Mouse (Mus musculus) left cerebral cortex, postnatal 4 days (tissue): ENCODE measurements around the gene Rps12. TPM values are rescaled to one million over a fixed set of nuclear protein-coding genes. Genes with fewer than 3 reads are reported as not detected.
"Not testable (repeated sequence)": the region's sequence is repeated elsewhere in the genome, so short reads cannot be mapped to it uniquely, and the experiment has no call there.

Experiments
- DNase-seq: peaks from one replicate; pipeline ENCODE4 v3.0.0-alpha.2; 2022
- intact Hi-C: fragments of 180-260 bp; cut with DNase I; formaldehyde crosslinking; loops from one replicate; pipeline ENCODE4 v1.15.1; 2025
- total RNA-seq, 2 experiments: library from RNA; stranded (reverse); gene quantifications; 2 replicates each; pipeline ENCODE4 v1.2.3; 2021

Gene Rps12
- total RNA-seq, 2 experiments from 2014 or later = 369 TPM

DNA sequence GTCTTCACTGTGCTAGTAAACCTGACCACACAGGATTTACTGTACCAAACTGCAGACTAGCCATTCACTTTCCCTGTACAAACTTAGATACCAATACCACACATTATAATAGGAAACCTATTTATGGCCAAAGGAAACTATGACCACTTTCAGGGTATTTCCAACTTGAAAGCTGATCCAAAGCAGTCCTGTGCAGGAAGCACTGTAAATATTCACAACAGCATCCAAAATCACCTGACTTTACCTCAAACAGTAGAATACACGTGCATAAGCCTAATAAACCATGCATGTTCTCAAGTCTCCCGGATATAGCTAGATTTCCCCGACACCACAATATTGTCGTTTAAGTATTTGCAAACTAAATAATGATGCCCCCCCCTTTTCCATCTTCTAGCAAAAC, 1.0 kb downstream of the Rps12 start:
- no peak for DNase-seq
- intact Hi-C loops = no loop called here

DNA sequence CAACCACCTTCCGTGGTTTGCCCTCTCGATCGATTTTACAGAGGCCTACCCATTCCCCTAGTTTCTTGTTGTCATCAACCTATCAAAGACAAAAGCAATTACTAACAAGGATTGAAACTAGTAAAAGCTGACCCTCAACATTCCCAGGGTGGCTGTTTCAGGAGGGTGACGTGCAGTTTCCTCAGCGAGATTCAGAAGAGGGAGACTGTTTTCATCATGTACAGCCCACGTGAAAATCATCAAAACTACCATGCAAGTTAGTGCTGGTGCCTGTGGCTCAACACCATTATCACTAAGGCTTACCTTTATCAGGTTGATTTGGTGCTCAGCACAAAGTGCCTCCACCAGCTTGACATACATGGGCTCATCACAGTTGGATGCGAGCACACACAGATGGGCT, 1.5 kb downstream of the Rps12 start:
- intact Hi-C loops, DNase-seq: not testable (repeated sequence)

DNA sequence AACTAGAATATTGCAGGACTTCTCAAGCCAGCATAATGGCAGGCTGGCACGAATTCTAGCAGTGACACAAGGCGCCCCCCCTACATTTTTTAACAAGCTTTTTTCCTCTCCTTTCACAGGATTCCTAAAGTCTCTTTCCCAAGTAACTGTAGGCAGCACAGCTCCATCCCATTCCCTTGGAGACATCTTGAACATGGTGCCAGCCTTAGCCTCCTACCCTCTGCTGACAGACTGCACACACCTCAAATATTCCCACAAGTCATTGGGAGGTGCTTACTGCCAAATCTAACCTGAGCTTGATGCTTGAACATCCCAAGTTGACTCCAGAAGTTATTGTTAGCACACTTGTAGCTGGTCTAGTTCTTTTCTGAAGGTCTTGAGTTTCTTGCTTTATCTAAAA, 3.0 kb downstream of the Rps12 start:
- intact Hi-C loops = no loop called here
- no peak for DNase-seq

DNA sequence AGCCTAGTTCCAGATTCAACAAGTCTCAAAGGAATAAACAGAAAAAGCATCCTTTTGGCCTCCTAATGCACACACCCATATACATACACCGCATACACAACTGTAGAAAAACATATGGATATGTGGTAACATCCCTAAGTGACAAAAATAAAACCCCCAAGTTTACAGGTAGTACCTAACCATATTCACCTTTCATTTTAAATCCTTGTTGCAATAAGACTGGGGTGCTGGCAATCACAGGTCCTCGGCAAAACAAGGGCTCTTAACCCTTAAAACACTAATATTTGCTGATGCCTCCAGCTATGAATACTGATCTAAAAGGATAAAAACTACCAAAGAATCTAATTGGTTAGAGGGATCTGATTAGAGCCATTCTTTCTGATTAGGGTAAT, 3.6 kb downstream of the Rps12 start:
- no peak for DNase-seq
- intact Hi-C loops = no loop called here

DNA sequence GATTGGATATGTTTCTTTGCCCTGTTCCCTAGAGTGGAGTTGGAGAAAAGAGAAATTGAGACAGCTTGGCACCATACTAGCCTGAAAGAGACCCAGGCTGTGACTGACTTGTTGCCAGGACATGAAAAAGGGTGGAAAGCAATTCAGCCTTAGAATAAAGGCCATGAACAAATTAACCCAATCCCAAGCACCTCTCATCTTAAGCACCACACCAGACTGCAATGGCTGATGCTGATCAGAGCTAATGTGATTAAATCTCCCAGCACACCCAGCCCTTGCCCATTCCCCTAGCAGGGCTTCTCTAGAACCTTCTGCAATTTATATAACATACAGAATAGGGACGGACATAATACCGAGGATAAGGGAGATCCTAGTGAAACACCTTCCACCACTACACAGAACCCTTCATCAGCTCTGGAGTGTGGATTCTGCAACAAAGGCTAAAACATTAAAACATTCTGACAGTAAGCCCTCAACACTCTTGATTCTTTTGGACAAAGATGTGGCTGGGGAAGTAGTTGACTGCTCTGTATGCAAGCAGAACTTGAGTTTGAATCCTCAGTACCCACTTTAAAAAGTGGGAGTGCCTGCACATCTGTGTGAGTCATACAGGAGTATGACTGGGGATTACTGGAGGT, 4.1 kb downstream of the Rps12 start:
- DNase-seq = no peak
- intact Hi-C loops = no loop called here

DNA sequence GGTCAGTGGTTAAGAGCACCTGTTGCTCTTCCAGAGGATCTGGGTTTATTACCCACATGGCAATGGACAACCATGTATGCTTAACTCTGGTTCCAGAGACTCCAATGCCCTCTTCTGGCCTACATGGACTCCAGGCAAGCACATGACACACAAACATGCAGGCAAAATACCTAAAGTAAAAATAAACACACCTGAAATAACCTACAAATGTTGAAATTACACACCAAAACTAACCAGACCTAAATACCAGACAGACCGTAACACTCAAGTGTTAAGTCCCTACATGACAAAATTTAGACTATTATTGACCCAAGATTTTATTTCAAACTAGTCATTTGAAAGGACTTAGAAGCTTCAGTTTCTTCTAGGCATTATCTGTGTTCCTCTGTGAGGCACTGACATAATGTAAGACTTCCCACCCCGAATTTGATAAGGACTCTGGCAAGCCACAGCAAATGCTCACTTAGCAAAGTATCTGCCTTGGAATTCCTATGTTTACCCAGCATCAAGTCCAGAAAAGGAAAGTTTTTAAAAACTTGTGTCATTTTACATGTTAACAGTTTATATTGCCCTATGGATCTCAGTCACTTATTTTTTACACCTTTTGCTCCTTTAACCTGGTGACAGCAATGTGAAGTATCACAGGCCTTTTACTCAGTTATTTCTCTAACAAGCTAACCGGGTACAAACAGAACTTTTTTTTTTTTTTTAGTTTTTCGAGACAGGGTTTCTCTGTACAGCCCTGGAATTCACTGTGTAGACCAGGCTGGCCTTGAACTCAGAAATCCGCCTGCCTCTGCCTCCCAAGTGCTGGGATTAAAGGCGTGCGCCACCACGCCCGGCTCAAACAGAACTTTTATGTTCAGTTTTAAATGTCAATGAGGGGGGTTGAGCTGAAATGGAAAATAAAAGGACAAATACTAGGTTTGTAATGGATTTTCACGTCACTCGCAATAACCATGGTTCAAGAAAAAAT, 5.0 kb downstream of the Rps12 start:
- intact Hi-C loops = no loop called here
- DNase-seq = no peak

DNA sequence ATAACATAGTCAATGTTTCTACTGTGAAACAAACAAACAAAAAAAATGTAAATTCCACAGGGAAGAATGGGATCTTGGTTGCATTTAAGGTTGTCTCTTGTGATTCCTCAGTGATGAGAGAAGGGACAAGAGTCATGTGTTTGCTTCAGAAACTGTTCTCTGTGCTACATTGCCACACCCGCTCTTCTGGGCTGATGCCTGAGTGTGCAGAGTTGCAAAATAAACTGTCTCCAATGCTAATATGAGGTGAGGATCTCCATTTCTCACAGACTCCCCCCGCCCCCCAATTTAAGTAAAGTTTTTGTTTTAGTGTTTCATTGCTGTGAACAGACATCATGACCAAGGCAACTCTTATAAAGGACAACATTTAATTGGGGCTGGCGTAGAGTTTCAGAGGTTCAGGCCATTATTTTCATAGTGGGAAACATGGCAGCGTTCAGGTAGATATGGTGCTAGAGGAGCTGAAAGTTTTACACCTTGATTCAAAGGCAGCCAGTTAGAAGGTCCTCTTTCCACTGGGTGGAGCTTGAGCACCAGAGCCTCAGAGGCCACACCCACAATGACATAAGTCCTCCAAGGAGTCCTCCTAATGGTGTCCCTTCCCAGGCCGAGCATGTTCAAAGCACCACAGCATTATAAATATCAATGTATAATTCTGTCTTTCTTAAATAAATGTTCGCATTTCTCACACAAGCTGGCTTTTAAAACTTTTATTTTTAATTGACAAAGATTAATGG, 6.4 kb downstream of the Rps12 start:
- intact Hi-C loops = no loop called here
- DNase-seq = no peak

DNA sequence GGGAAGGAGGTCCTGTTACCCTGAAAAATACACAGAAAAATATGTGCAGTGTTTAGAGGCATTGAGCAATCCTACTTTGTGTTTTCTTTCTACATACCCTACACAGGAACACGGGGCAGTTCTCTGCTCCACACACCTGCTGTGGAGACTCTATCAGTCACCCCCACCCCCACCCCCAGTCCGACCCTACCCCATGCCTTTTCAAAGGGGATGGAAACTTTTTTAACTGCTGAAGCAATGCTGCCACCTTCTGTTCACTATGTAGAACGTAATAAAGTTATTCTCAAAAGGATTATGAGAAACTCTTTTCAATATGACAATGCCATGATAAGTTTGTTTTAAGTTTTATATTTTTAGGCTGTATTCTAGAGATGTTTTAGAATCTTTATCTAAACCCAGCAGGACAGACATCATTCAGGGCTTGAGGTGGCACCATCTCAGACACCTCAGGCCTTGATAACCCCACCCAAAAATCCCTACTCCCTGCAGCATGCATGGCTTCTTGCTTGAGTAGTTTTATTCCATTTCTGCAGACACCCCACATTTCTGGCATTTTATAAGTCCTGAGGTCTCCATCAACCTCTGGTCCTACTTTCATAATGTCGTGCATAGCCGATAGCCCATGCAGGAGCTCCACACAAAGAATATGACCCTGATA, 9.7 kb downstream of the Rps12 start:
- DNase-seq = no peak
- intact Hi-C loops = loop anchor here (5.0 to 10.0 kb wide), 3 partner anchors 363 to 690 kb away; no protein-coding TSS in a partner anchor

DNA sequence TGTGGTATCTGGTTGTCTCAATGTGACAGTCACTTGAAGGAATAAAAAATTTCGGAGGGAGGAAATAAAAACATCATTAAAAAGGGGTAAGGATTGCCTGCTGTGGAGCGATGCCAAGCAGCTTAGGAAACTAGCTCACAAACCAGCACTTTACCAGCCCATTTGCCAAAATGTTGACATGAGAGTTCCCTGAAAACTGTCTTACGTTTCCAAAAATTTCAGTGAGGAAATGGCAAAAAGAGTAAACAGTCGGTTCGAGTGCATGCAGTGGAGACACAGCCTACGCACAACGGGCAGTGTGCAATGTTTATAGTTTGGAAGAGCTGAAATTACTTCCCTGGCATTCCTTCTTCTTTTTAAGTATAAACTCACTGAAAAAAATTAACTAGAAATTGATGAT, 32.9 kb downstream of the Rps12 start:
- no peak for DNase-seq
- intact Hi-C loops = no loop called here

Other genes starting within 250 kb of the Rps12 start
- gene Slc18b1, start 9.7 kb upstream of the Rps12 start, total RNA-seq = 10 to 100 TPM; 23.4 to 26.9 TPM
- under 1 TPM in 1 of 2 experiments, not detected in 1; 0.20 TPM for gene Vnn3, start 64.2 kb upstream of the Rps12 start, total RNA-seq
- gene Vnn1, start 107.4 kb upstream of the Rps12 start, total RNA-seq = under 1 TPM; 0.32 to 0.38 TPM
- not detected for gene Taar1, start 133.1 kb upstream of the Rps12 start, total RNA-seq
- not detected for gene Taar2, start 151.3 kb upstream of the Rps12 start, total RNA-seq
- not detected for gene Taar3, start 162.3 kb upstream of the Rps12 start, total RNA-seq
- gene Taar4, start 173.2 kb upstream of the Rps12 start, total RNA-seq = not detected
- gene Taar5, start 183.4 kb upstream of the Rps12 start, total RNA-seq = not detected
- gene Taar6, start 198.4 kb upstream of the Rps12 start, total RNA-seq = not detected
- gene Taar7a, start 206.2 kb upstream of the Rps12 start, total RNA-seq = not detected
- not detected for gene Taar7b, start 212.7 kb upstream of the Rps12 start, total RNA-seq
- gene Taar7d, start 239.9 kb upstream of the Rps12 start, total RNA-seq = not detected